Mouse (Mus musculus) intestine, embryonic 15.5 days (tissue): ENCODE data around the gene Nbl1. TPM values are rescaled to one million over a fixed set of nuclear protein-coding genes. Genes with fewer than 3 reads are reported as not detected.

Experiments used
- ATAC-seq: fragments of 200-750 bp; cut with Nextera tagmentation; 2 replicates; pipeline ENCODE4 v1.8.0; 2017; ENCODE audit warnings: moderate TSS enrichment, moderate library complexity
- H3K27ac ChIP-seq: fragments of 300-500 bp; sonication (generic); 2 replicates; pipeline ENCODE4 v1.5.1; 2015; ENCODE audit warnings: mild to moderate bottlenecking, inconsistent platforms
- H3K27me3 ChIP-seq: fragments of 300-500 bp; sonication (generic); replicated peaks from 2 replicates; pipeline ENCODE4 v1.6.1; 2015; ENCODE audit warnings: inconsistent platforms
- H3K36me3 ChIP-seq: fragments of 300-500 bp; sonication (generic); 2 replicates; pipeline ENCODE4 v1.6.1; 2015; ENCODE audit warnings: inconsistent platforms
- H3K4me1 ChIP-seq: fragments of 300-500 bp; sonication (generic); replicated peaks from 2 replicates; pipeline ENCODE4 v1.6.1; 2015; ENCODE audit warnings: inconsistent platforms
- H3K4me2 ChIP-seq: fragments of 300-500 bp; sonication (generic); replicated peaks from 2 replicates; pipeline ENCODE4 v1.6.1; 2015; ENCODE audit warnings: mild to moderate bottlenecking, inconsistent platforms
- H3K4me3 ChIP-seq: fragments of 300-500 bp; sonication (generic); replicated peaks from 2 replicates; pipeline ENCODE4 v1.5.1; 2015; ENCODE audit warnings: inconsistent platforms
- H3K9ac ChIP-seq: fragments of 300-500 bp; sonication (generic); 2 replicates; pipeline ENCODE4 v1.6.1; 2015; ENCODE audit warnings: inconsistent platforms
- H3K9me3 ChIP-seq: fragments of 300-500 bp; sonication (generic); 2 replicates; pipeline ENCODE4 v1.6.1; 2016; ENCODE audit warnings: inconsistent platforms
- WGBS: fragments of 180-500 bp; shearing (Covaris S2); methylation state at CpG from one replicate; pipeline ENCODE4 v1.1.7; 2015; 5-methylcytosine and 5-hydroxymethylcytosine counted together
- polyA plus RNA-seq: library from polyadenylated mRNA; unstranded; fragments of >200 nt; fragmentation: Nextera tagmentation; extraction: Ambion mirVana; gene quantifications from 2 replicates; pipeline ENCODE4 v1.2.1, GENCODE M21; 2015

Gene Nbl1
- polyA plus RNA-seq, 1 experiment from 2014 or later = 49.9 TPM

GRCm38 (mm10) chr4:139120998-139121397 lies 28.2 kb upstream of the Nbl1 start:
- Histone ChIP-seq H3K4me3 (no peak overlapping the region), H3K9ac (no peak overlapping the region), H3K27me3 (no peaks in the 10 kb centered on the region), H3K27ac (no peak overlapping the region), H3K4me1 (peaks cover 17% of the 10 kb centered on the region; the same call in 1 of the 2 replicates), H3K9me3 (no peaks in the 10 kb centered on the region), H3K4me2 (no peak overlapping the region), H3K36me3 (no peaks in the 10 kb centered on the region)
- 63% methylated on average over 7 of the region's 7 CpGs for WGBS
- ATAC-seq = no peak

- 54% methylated on average over 4 of the region's 4 CpGs for WGBS
Measured at GRCm38 (mm10) chr4:139120281-139120814, 27.6 kb upstream of the Nbl1 start.

GRCm38 (mm10) chr4:139116356-139117063 lies 23.7 kb upstream of the Nbl1 start:
- Histone ChIP-seq H3K4me2 (no peak overlapping the region), H3K4me1 (peaks cover 25% of the 10 kb centered on the region), H3K4me3 (no peak overlapping the region), H3K9ac (no peak overlapping the region), H3K27ac (0 out of 2 replicates have a peak overlapping the region, but pooled peaks have one; percentile 29), H3K27me3 (no peaks in the 10 kb centered on the region), H3K36me3 (no peaks in the 10 kb centered on the region), H3K9me3 (no peaks in the 10 kb centered on the region)
- WGBS = 73% methylated on average over 3 of the region's 3 CpGs
- ATAC-seq = peak; percentile 76

More at GRCm38 (mm10) chr4:139120281-139120814, 27.6 kb upstream of the Nbl1 start:
- no peak for ATAC-seq
- Histone ChIP-seq H3K4me2 (no peak overlapping the region), H3K9me3 (no peaks in the 10 kb centered on the region), H3K9ac (no peak overlapping the region), H3K36me3 (no peaks in the 10 kb centered on the region), H3K4me3 (no peak overlapping the region), H3K27me3 (no peaks in the 10 kb centered on the region), H3K4me1 (peaks cover 17% of the 10 kb centered on the region; the same call in 1 of the 2 replicates), H3K27ac (no peak overlapping the region)

- peaks cover 32% of the 10 kb centered on the region for H3K4me1 ChIP-seq
- H3K4me3 ChIP-seq = no peak overlapping the region
- H3K4me2 ChIP-seq = no peak overlapping the region
- no peaks in the 10 kb centered on the region for H3K36me3 ChIP-seq
- no peak overlapping the region for H3K27ac ChIP-seq
- no peak for ATAC-seq
- no peaks in the 10 kb centered on the region for H3K27me3 ChIP-seq
- no peak overlapping the region for H3K9ac ChIP-seq
- no peaks in the 10 kb centered on the region for H3K9me3 ChIP-seq
- 92% methylated on average over 5 of the region's 5 CpGs for WGBS
Measured at GRCm38 (mm10) chr4:139115721-139116120, 22.9 kb upstream of the Nbl1 start.

GRCm38 (mm10) chr4:139112482-139112881 lies 19.7 kb upstream of the Nbl1 start:
- 51% methylated on average over 3 of the region's 3 CpGs for WGBS
- Histone ChIP-seq H3K4me3 (no peak overlapping the region), H3K4me2 (no peak overlapping the region), H3K4me1 (peaks cover 41% of the 10 kb centered on the region), H3K9ac (no peak overlapping the region), H3K27me3 (no peaks in the 10 kb centered on the region), H3K27ac (0 out of 2 replicates have a peak overlapping the region, but pooled peaks have one; percentile 24), H3K36me3 (no peaks in the 10 kb centered on the region), H3K9me3 (no peaks in the 10 kb centered on the region)
- peak; percentile 58 for ATAC-seq

GRCm38 (mm10) chr4:139111421-139111820 lies 18.6 kb upstream of the Nbl1 start:
- Histone ChIP-seq H3K9me3 (no peaks in the 10 kb centered on the region), H3K4me2 (peak overlapping the region; percentile 26; the same call in 1 of the 2 replicates), H3K27ac (peak overlapping the region; percentile 60), H3K4me3 (no peak overlapping the region), H3K27me3 (no peaks in the 10 kb centered on the region), H3K4me1 (peaks cover 37% of the 10 kb centered on the region), H3K36me3 (no peaks in the 10 kb centered on the region), H3K9ac (no peak overlapping the region)
- 18% methylated on average over 3 of the region's 3 CpGs for WGBS
- ATAC-seq = 0 out of 2 replicates have a peak, but pooled peaks have one; percentile 49

- H3K27ac ChIP-seq = peak overlapping the region; percentile 60
- H3K4me1 ChIP-seq = peaks cover 34% of the 10 kb centered on the region
- H3K9ac ChIP-seq = 0 out of 2 replicates have a peak overlapping the region, but pooled peaks have one; percentile 5
- WGBS = 50% methylated on average over 3 of the region's 3 CpGs
- no peak overlapping the region for H3K4me3 ChIP-seq
- H3K27me3 ChIP-seq = no peaks in the 10 kb centered on the region
- no peaks in the 10 kb centered on the region for H3K36me3 ChIP-seq
- peak overlapping the region; percentile 26; the same call in 1 of the 2 replicates for H3K4me2 ChIP-seq
- no peaks in the 10 kb centered on the region for H3K9me3 ChIP-seq
- no peak for ATAC-seq
Measured at GRCm38 (mm10) chr4:139110858-139111257, 18.1 kb upstream of the Nbl1 start.

GRCm38 (mm10) chr4:139105453-139105852 lies 12.7 kb upstream of the Nbl1 start:
- no peaks in the 10 kb centered on the region for H3K9me3 ChIP-seq
- H3K4me1 ChIP-seq = peaks cover 12% of the 10 kb centered on the region
- peaks cover 17% of the 10 kb centered on the region for H3K36me3 ChIP-seq
- no peaks in the 10 kb centered on the region for H3K27me3 ChIP-seq
- ATAC-seq = no peak
- H3K9ac ChIP-seq = no peak overlapping the region
- no peak overlapping the region for H3K4me3 ChIP-seq
- 88% methylated on average over 1 of the region's 1 CpGs for WGBS
- no peak overlapping the region for H3K27ac ChIP-seq
- no peak overlapping the region for H3K4me2 ChIP-seq

- H3K9me3 ChIP-seq = no peaks in the 10 kb centered on the region
- H3K4me3 ChIP-seq = no peak overlapping the region
- H3K36me3 ChIP-seq = peaks cover 17% of the 10 kb centered on the region
- H3K4me2 ChIP-seq = no peak overlapping the region
- 72% methylated on average over 6 of the region's 6 CpGs for WGBS
- no peaks in the 10 kb centered on the region for H3K27me3 ChIP-seq
- no peak overlapping the region for H3K9ac ChIP-seq
- no peak overlapping the region for H3K27ac ChIP-seq
- H3K4me1 ChIP-seq = peaks cover under 1% of the 10 kb centered on the region; the same call in 1 of the 2 replicates
- ATAC-seq = no peak
Measured at GRCm38 (mm10) chr4:139101546-139101945, 8.8 kb upstream of the Nbl1 start.

- no peak overlapping the region for H3K9ac ChIP-seq
- no peak overlapping the region for H3K27ac ChIP-seq
- H3K9me3 ChIP-seq = no peaks in the 10 kb centered on the region
- 88% methylated on average over 8 of the region's 8 CpGs for WGBS
- ATAC-seq = no peak
- H3K36me3 ChIP-seq = peaks cover 17% of the 10 kb centered on the region
- no peak overlapping the region for H3K4me3 ChIP-seq
- H3K4me2 ChIP-seq = no peak overlapping the region
- peaks cover 7% of the 10 kb centered on the region for H3K4me1 ChIP-seq
- H3K27me3 ChIP-seq = no peaks in the 10 kb centered on the region
Measured at GRCm38 (mm10) chr4:139100326-139100725, 7.5 kb upstream of the Nbl1 start.

- H3K36me3 ChIP-seq = no peaks in the 10 kb centered on the region
- ATAC-seq = no peak
- WGBS = 49% methylated on average over 5 of the region's 5 CpGs
- no peak overlapping the region for H3K27ac ChIP-seq
- H3K4me2 ChIP-seq = no peak overlapping the region
- H3K27me3 ChIP-seq = peaks cover 10% of the 10 kb centered on the region; the same call in 1 of the 2 replicates
- H3K4me3 ChIP-seq = no peak overlapping the region
- no peak overlapping the region for H3K9ac ChIP-seq
- no peaks in the 10 kb centered on the region for H3K9me3 ChIP-seq
- peaks cover 30% of the 10 kb centered on the region for H3K4me1 ChIP-seq
Measured at GRCm38 (mm10) chr4:139096201-139096600, 3.4 kb upstream of the Nbl1 start.

- WGBS = 22% methylated on average over 1 of the region's 1 CpGs
- H3K27ac ChIP-seq = no peak overlapping the region; the same call in 1 of the 2 replicates
Measured at GRCm38 (mm10) chr4:139095406-139095805, 2.6 kb upstream of the Nbl1 start.

More at GRCm38 (mm10) chr4:139095406-139095805, 2.6 kb upstream of the Nbl1 start:
- H3K4me2 ChIP-seq = no peak overlapping the region
- no peak overlapping the region for H3K9ac ChIP-seq
- H3K4me1 ChIP-seq = peaks cover 37% of the 10 kb centered on the region
- H3K9me3 ChIP-seq = no peaks in the 10 kb centered on the region
- H3K36me3 ChIP-seq = no peaks in the 10 kb centered on the region
- no peak for ATAC-seq
- peaks cover 10% of the 10 kb centered on the region; the same call in 1 of the 2 replicates for H3K27me3 ChIP-seq
- H3K4me3 ChIP-seq = no peak overlapping the region
